Mouse (Mus musculus): Measurements from ENCODE around the gene Adam12. TPM values are rescaled to one million over a fixed set of nuclear protein-coding genes. Genes with fewer than 3 reads are reported as not detected.

The Adam12 gene
- polyA plus RNA-seq, 2 experiments: 17.0 to 18.1 TPM

- Histone ChIP-seq H3K9ac (ENCODE audit: low read depth, low read length, severe bottlenecking) (no peak overlapping the region), H3K36me3 (ENCODE audit: control insufficient read depth, insufficient read depth, low read length) (peaks cover 3% of the 10 kb centered on the region; the same call in 1 of the 2 replicates), H3K4me2 (replicated peaks; ENCODE audit: low read depth, low read length, severe bottlenecking) (no peak overlapping the region), H3K27ac (replicated peaks; ENCODE audit: low read depth, low read length) (no peak overlapping the region), H3K27me3 (ENCODE audit: control insufficient read depth, insufficient read depth, low read length) (no peaks in the 10 kb centered on the region), H3K4me3 (replicated peaks; ENCODE audit: low read length) (no peak overlapping the region), H3K9me3 (ENCODE audit: control insufficient read depth, low read length) (no peaks in the 10 kb centered on the region), H3K4me1 (ENCODE audit: control insufficient read depth, insufficient read depth, low read length) (0 out of 2 replicates have a peak, but pooled peaks cover 8% of the 10 kb centered on the region)
- no peak for TF ChIP-seq POLR2A (IDR thresholded peaks at IDR 0.05; ENCODE audit: borderline replicate concordance, extremely low read depth, insufficient read depth, insufficient read length)
- peak; percentile 45 for DNase-seq (ENCODE audit: low spot score)
- ATAC-seq (ENCODE audit: low FRiP score, low read depth): 0 out of 2 replicates have a peak, but pooled peaks have one; percentile 30
- WGBS: 14% methylated on average over 6 of the region's 6 CpGs
Observed at GRCm38 (mm10) chr7:133933378-133933777, 298.6 kb downstream of the Adam12 start.

DNA sequence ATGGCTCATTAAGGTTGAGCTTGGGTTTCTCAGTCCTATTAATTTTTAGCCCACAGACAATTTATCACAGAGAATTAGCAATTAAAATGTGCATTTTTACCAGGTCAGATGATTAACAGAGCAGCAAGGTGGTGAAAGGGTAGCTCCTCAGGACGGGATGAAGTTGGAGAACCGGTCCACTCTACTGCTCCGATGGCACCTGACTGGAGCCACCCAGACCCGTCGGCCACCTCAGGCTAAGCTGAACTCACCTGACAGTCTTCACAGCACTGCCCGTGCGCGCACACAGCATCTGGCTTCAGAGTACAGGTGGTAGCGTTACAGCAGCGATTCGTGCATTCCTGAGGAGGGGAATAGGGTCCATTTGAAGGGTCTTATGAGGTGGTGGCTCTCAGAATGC, 300.5 kb downstream of the Adam12 start:
- Histone ChIP-seq H3K27ac (replicated peaks; ENCODE audit: low read depth, low read length) (no peak overlapping the region), H3K4me2 (replicated peaks; ENCODE audit: low read depth, low read length, severe bottlenecking) (no peak overlapping the region), H3K36me3 (ENCODE audit: control insufficient read depth, insufficient read depth, low read length) (peaks cover 3% of the 10 kb centered on the region; the same call in 1 of the 2 replicates), H3K27me3 (ENCODE audit: control insufficient read depth, insufficient read depth, low read length) (no peaks in the 10 kb centered on the region), H3K4me1 (ENCODE audit: control insufficient read depth, insufficient read depth, low read length) (0 out of 2 replicates have a peak, but pooled peaks cover 8% of the 10 kb centered on the region), H3K4me3 (replicated peaks; ENCODE audit: low read length) (no peak overlapping the region), H3K9me3 (ENCODE audit: control insufficient read depth, low read length) (no peaks in the 10 kb centered on the region), H3K9ac (ENCODE audit: low read depth, low read length, severe bottlenecking) (no peak overlapping the region)
- no peak for TF ChIP-seq POLR2A (IDR thresholded peaks at IDR 0.05; ENCODE audit: borderline replicate concordance, extremely low read depth, insufficient read depth, insufficient read length)
- ATAC-seq (ENCODE audit: low FRiP score, low read depth): no peak
- WGBS: 91% methylated on average over 11 of the region's 11 CpGs
- DNase-seq (ENCODE audit: low spot score): no peak

GRCm38 (mm10) chr7:133928981-133929380, 303.0 kb downstream of the Adam12 start:
- WGBS: 85% methylated on average over 3 of the region's 3 CpGs
- Histone ChIP-seq H3K27me3 (ENCODE audit: control insufficient read depth, insufficient read depth, low read length) (no peaks in the 10 kb centered on the region), H3K4me3 (replicated peaks; ENCODE audit: low read length) (no peak overlapping the region), H3K4me2 (replicated peaks; ENCODE audit: low read depth, low read length, severe bottlenecking) (no peak overlapping the region), H3K36me3 (ENCODE audit: control insufficient read depth, insufficient read depth, low read length) (no peaks in the 10 kb centered on the region), H3K9me3 (ENCODE audit: control insufficient read depth, low read length) (no peaks in the 10 kb centered on the region), H3K4me1 (ENCODE audit: control insufficient read depth, insufficient read depth, low read length) (0 out of 2 replicates have a peak, but pooled peaks cover 3% of the 10 kb centered on the region), H3K27ac (replicated peaks; ENCODE audit: low read depth, low read length) (no peak overlapping the region), H3K9ac (ENCODE audit: low read depth, low read length, severe bottlenecking) (no peak overlapping the region)
- no peak for ATAC-seq (ENCODE audit: low FRiP score, low read depth)
- TF ChIP-seq POLR2A (IDR thresholded peaks at IDR 0.05; ENCODE audit: borderline replicate concordance, extremely low read depth, insufficient read depth, insufficient read length): no peak
- DNase-seq (ENCODE audit: low spot score): no peak

GRCm38 (mm10) chr7:133925771-133926170, 306.2 kb downstream of the Adam12 start:
- no peak for ATAC-seq (ENCODE audit: low FRiP score, low read depth)

DNA sequence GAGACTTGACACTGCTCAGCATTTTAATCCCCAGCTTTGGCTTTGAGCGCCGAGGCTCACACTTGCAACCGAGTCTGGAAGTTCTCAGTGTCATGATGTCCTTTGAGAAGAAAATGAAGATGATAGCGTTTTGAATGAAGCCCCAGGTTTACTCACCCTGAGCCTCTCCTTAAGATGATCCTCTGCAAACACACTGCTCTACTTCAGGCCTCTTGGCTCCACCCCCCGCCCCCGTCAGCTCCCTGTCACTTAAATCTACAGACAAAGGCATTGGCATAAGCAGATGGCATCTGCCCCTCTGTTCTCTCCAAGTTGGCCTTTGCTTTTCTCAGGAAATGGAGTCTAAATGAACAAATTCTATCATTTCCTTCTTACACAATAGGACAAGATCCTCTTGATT, 308.0 kb downstream of the Adam12 start:
- 0 out of 2 replicates have a peak, but pooled peaks cover 2% of the 10 kb centered on the region for H3K4me1 ChIP-seq (ENCODE audit: control insufficient read depth, insufficient read depth, low read length)
- H3K27ac ChIP-seq (replicated peaks; ENCODE audit: low read depth, low read length): no peak overlapping the region
- ATAC-seq (ENCODE audit: low FRiP score, low read depth) (no peak), DNase-seq (ENCODE audit: low spot score) (no peak)
- 47% methylated on average over 6 of the region's 6 CpGs for WGBS
- H3K9me3 ChIP-seq (ENCODE audit: control insufficient read depth, low read length): no peaks in the 10 kb centered on the region
- no peaks in the 10 kb centered on the region for H3K27me3 ChIP-seq (ENCODE audit: control insufficient read depth, insufficient read depth, low read length)
- H3K9ac ChIP-seq (ENCODE audit: low read depth, low read length, severe bottlenecking): no peak overlapping the region
- no peak for TF ChIP-seq POLR2A (IDR thresholded peaks at IDR 0.05; ENCODE audit: borderline replicate concordance, extremely low read depth, insufficient read depth, insufficient read length)
- no peak overlapping the region for H3K4me2 ChIP-seq (replicated peaks; ENCODE audit: low read depth, low read length, severe bottlenecking)
- no peaks in the 10 kb centered on the region for H3K36me3 ChIP-seq (ENCODE audit: control insufficient read depth, insufficient read depth, low read length)
- H3K4me3 ChIP-seq (replicated peaks; ENCODE audit: low read length): no peak overlapping the region

More at GRCm38 (mm10) chr7:133925771-133926170, 306.2 kb downstream of the Adam12 start:
- Histone ChIP-seq H3K27ac (replicated peaks; ENCODE audit: low read depth, low read length) (no peak overlapping the region), H3K27me3 (ENCODE audit: control insufficient read depth, insufficient read depth, low read length) (no peaks in the 10 kb centered on the region), H3K4me2 (replicated peaks; ENCODE audit: low read depth, low read length, severe bottlenecking) (no peak overlapping the region), H3K9me3 (ENCODE audit: control insufficient read depth, low read length) (no peaks in the 10 kb centered on the region), H3K36me3 (ENCODE audit: control insufficient read depth, insufficient read depth, low read length) (no peaks in the 10 kb centered on the region), H3K4me3 (replicated peaks; ENCODE audit: low read length) (no peak overlapping the region), H3K4me1 (ENCODE audit: control insufficient read depth, insufficient read depth, low read length) (no peaks in the 10 kb centered on the region), H3K9ac (ENCODE audit: low read depth, low read length, severe bottlenecking) (no peak overlapping the region)
- no peak for TF ChIP-seq POLR2A (IDR thresholded peaks at IDR 0.05; ENCODE audit: borderline replicate concordance, extremely low read depth, insufficient read depth, insufficient read length)
- no peak for DNase-seq (ENCODE audit: low spot score)
- WGBS: 68% methylated on average over 2 of the region's 2 CpGs

Data from limb, embryonic 14.5 days (tissue).